Mouse (Mus musculus): ENCODE measurements at regions not wholly inside any gene's neighbourhood (a gene's known extent, or its start where the extent isn't known, plus 50 kb on each side); places are given as distances from the start of the nearest gene placed in this dataset.

DNA sequence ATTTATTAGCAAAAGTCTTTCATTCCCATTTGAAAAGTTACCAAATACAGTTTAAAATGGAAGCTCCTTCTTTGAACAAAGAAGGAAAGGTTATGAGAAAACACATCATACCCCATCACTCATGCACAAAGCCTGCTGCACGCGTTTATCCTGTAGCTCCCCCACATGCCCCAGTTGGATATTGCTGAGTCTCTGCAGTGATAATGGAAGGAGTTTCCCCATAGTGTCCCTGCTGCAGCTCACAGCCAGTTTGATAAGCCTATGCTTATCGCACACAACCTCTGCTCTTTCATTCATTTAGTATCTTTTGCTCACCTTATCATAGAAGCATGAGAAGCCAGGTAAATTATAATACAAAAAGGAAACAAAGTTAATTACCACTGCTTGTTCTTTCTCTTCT is 55.1 kb upstream of the 1700008P02Rik start:
- no peak for DNase-seq (ENCODE audit: low spot score)
